Mouse (Mus musculus): ENCODE results near the gene Fgfr2. TPM values are rescaled to one million over a fixed set of nuclear protein-coding genes. Genes with fewer than 3 reads are reported as not detected.

The Fgfr2 gene
- polyA plus RNA-seq, 1 experiment from 2014 or later: 93.4 TPM

Small RNA genes lying within 50 kb of the gene (microRNA-seq; reads per million reads assigned to microRNA genes)
- gene Mir7061: 0.83 reads per million

Other genes with a start within 250 kb of the Fgfr2 start
- 10.5 and 10.6 TPM in 2 replicates for gene Zranb1, start 192.2 kb downstream of the Fgfr2 start, polyA plus RNA-seq (2015; fragmentation: Nextera tagmentation; extraction: Ambion mirVana)
- 72.6 and 79.3 TPM in 2 replicates for gene Ctbp2, start 1.0 kb upstream of the Fgfr2 start, polyA plus RNA-seq (2015; fragmentation: Nextera tagmentation; extraction: Ambion mirVana)

All from stomach, embryonic 16.5 days (tissue).